In genomic region chr14:101517341-101517740, GRCm38 (mm10) we compare ENCODE assay signal across 8 mouse cellular contexts.
DNase-seq lines count a peak whose midpoint lies in the region; ATAC-seq and TF ChIP-seq lines count a peak whose summit lies in the region.

No protein-coding gene starts in this region.

- peak; percentile 32; the same call in 1 of the 2 replicates for TF ChIP-seq CTCF in cerebellum, adult 2 months (IDR thresholded peaks at IDR 0.05; ENCODE audit: borderline replicate concordance, insufficient read depth, low read depth, low read length)
- peak; percentile 41; the same call in 1 of the 2 replicates for TF ChIP-seq CTCF in liver, adult 2 months (IDR thresholded peaks at IDR 0.05; ENCODE audit: low read depth, low read length)

- no peak overlapping the region for H3K27ac ChIP-seq in cerebellum, adult 2 months (ENCODE audit: insufficient read depth, low read length)
- H3K27ac ChIP-seq in liver, adult 2 months (replicated peaks; ENCODE audit: insufficient read depth, low read depth, low read length): no peak overlapping the region
- H3K27ac ChIP-seq in liver, embryonic 11.5 days (ENCODE audit: low read depth, low read length): no peak overlapping the region
- no peak overlapping the region for H3K27ac ChIP-seq in hindbrain, embryonic 13.5 days

- no peaks in the 10 kb centered on the region for H3K9me3 ChIP-seq in liver, embryonic 11.5 days (ENCODE audit: control insufficient read depth, low read length)
- no peaks in the 10 kb centered on the region for H3K9me3 ChIP-seq in hindbrain, embryonic 13.5 days

- H3K79me2 ChIP-seq in liver, adult 2 months (ENCODE audit: control insufficient read depth, insufficient read depth, low read length): no peaks in the 10 kb centered on the region

- no peaks in the 10 kb centered on the region for H3K4me1 ChIP-seq in cerebellum, adult 2 months (ENCODE audit: control insufficient read depth, insufficient read depth, low read length)
- H3K4me1 ChIP-seq in liver, adult 2 months (ENCODE audit: control insufficient read depth, insufficient read depth, low read length): no peaks in the 10 kb centered on the region
- H3K4me1 ChIP-seq in liver, embryonic 11.5 days (replicated peaks; ENCODE audit: control insufficient read depth, insufficient read depth, low read length): no peaks in the 10 kb centered on the region
- peaks cover 11% of the 10 kb centered on the region; the same call in 1 of the 2 replicates for H3K4me1 ChIP-seq in hindbrain, embryonic 13.5 days (replicated peaks)

- DNase-seq in cerebellum, adult 2 months: peak in 1 of 2 experiments; percentile 31
- DNase-seq in cerebellum, adult 11-12 months: no peak
- peak; percentile 71 for DNase-seq in liver, adult 2 months (ENCODE audit: extremely low read depth, low read depth, low spot score)
- DNase-seq in liver, embryonic 11.5 days (ENCODE audit: low spot score): no peak
- DNase-seq in adrenal gland, postnatal 10 days: peak; percentile 56
- peak; percentile 46 to 57 for DNase-seq in heart, postnatal 10 days
- DNase-seq in retina, embryonic 14.5 days (ENCODE audit: low spot score): peak; percentile 77

- no peaks in the 10 kb centered on the region for H3K36me3 ChIP-seq in liver, adult 2 months (ENCODE audit: control insufficient read depth, insufficient read depth, low read length)
- H3K36me3 ChIP-seq in liver, embryonic 11.5 days (ENCODE audit: control insufficient read depth, insufficient read depth, low read length): no peaks in the 10 kb centered on the region
- no peaks in the 10 kb centered on the region for H3K36me3 ChIP-seq in hindbrain, embryonic 13.5 days

- TF ChIP-seq POLR2A in cerebellum, adult 2 months (IDR thresholded peaks at IDR 0.05; ENCODE audit: borderline replicate concordance, insufficient read depth, low read length): no peak
- TF ChIP-seq POLR2A in liver, adult 2 months (IDR thresholded peaks at IDR 0.05; ENCODE audit: extremely low read depth, insufficient read depth, low read length): no peak

- no peak overlapping the region for H3K4me3 ChIP-seq in cerebellum, adult 2 months (replicated peaks; ENCODE audit: insufficient read depth, low read depth, low read length)
- H3K4me3 ChIP-seq in liver, adult 2 months (ENCODE audit: insufficient read depth, low read depth, low read length): no peak overlapping the region
- no peak overlapping the region for H3K4me3 ChIP-seq in liver, embryonic 11.5 days (ENCODE audit: low read depth, low read length)
- no peak overlapping the region for H3K4me3 ChIP-seq in hindbrain, embryonic 13.5 days

- H3K4me2 ChIP-seq in liver, embryonic 11.5 days: no peak overlapping the region
- H3K4me2 ChIP-seq in hindbrain, embryonic 13.5 days: no peak overlapping the region

- 26% methylated on average over 5 of the region's 5 CpGs for WGBS in cerebellum, adult 2 months
- 10% methylated on average over 5 of the region's 5 CpGs for WGBS in liver, adult 2 months
- 30% methylated on average over 5 of the region's 5 CpGs for WGBS in liver, embryonic 11.5 days
- 30% methylated on average over 5 of the region's 5 CpGs for WGBS in hindbrain, embryonic 13.5 days

- no peak overlapping the region for H3K9ac ChIP-seq in liver, adult 2 months (ENCODE audit: low read depth, low read length)
- H3K9ac ChIP-seq in liver, embryonic 11.5 days (ENCODE audit: low read depth, low read length): no peak overlapping the region
- no peak overlapping the region for H3K9ac ChIP-seq in hindbrain, embryonic 13.5 days

- no peak for ATAC-seq in liver, embryonic 11.5 days (replicated peaks; ENCODE audit: low FRiP score)
- ATAC-seq in hindbrain, embryonic 13.5 days (ENCODE audit: low FRiP score): no peak; the same call in 1 of the 2 replicates

- intact Hi-C loops in heart, postnatal 10 days (cut with DNase I): loop anchor here (5.0 kb wide), 1 partner anchor 55 kb away; no protein-coding TSS in a partner anchor

- H3K27me3 ChIP-seq in cerebellum, adult 2 months (ENCODE audit: control insufficient read depth, insufficient read depth, low read length): no peaks in the 10 kb centered on the region
- no peaks in the 10 kb centered on the region for H3K27me3 ChIP-seq in liver, adult 2 months (ENCODE audit: control insufficient read depth, insufficient read depth, low read length)
- H3K27me3 ChIP-seq in liver, embryonic 11.5 days (replicated peaks; ENCODE audit: control insufficient read depth, insufficient read depth, low read length): no peaks in the 10 kb centered on the region
- no peaks in the 10 kb centered on the region for H3K27me3 ChIP-seq in hindbrain, embryonic 13.5 days

Comparison
In these comparisons a context has a peak if more than half of its experiments do, and no peak if none do; other contexts are left out.
1. DNase-seq: peak in liver, adult 2 months (single experiment), adrenal gland, postnatal 10 days (single experiment), heart, postnatal 10 days (2 of 2) and retina, embryonic 14.5 days (single experiment); none in cerebellum, adult 11-12 months (single experiment) and liver, embryonic 11.5 days (single experiment).